In genomic region chr11:7056121-7056520, GRCm38 (mm10) we compare ENCODE assay signal across 8 mouse cellular contexts. TPM values are rescaled to one million over a fixed set of nuclear protein-coding genes. Genes with fewer than 3 reads are reported as not detected.
A peak's percentile ranks its signal among the peaks of the same experiment; 100 is the strongest.
DNase-seq lines count a peak whose midpoint lies in the region; ATAC-seq and TF ChIP-seq lines count a peak whose summit lies in the region.

No protein-coding gene starts in this region.

- no peak overlapping the region for H3K27ac ChIP-seq in lung, embryonic 14.5 days (ENCODE audit: low read depth)
- no peak overlapping the region for H3K27ac ChIP-seq in forebrain, embryonic 10.5 days
- H3K27ac ChIP-seq in hindbrain, embryonic 15.5 days (replicated peaks), result peak overlapping the region; percentile 71; the same call in 1 of the 2 replicates
- H3K27ac ChIP-seq in stomach, embryonic 15.5 days, result no peak overlapping the region

- no peaks in the 10 kb centered on the region for H3K36me3 ChIP-seq in lung, embryonic 14.5 days (ENCODE audit: insufficient read depth)
- no peaks in the 10 kb centered on the region for H3K36me3 ChIP-seq in forebrain, embryonic 10.5 days (replicated peaks)
- H3K36me3 ChIP-seq in hindbrain, embryonic 15.5 days, result no peaks in the 10 kb centered on the region
- no peaks in the 10 kb centered on the region for H3K36me3 ChIP-seq in stomach, embryonic 15.5 days

- H3K9me3 ChIP-seq in lung, embryonic 14.5 days (ENCODE audit: low read depth, low read length), result no peaks in the 10 kb centered on the region
- no peaks in the 10 kb centered on the region for H3K9me3 ChIP-seq in forebrain, embryonic 10.5 days
- H3K9me3 ChIP-seq in hindbrain, embryonic 15.5 days, result no peaks in the 10 kb centered on the region
- H3K9me3 ChIP-seq in stomach, embryonic 15.5 days, result no peaks in the 10 kb centered on the region

- H3K9ac ChIP-seq in lung, embryonic 14.5 days, result no peak overlapping the region
- H3K9ac ChIP-seq in hindbrain, embryonic 15.5 days, result no peak overlapping the region
- H3K9ac ChIP-seq in stomach, embryonic 15.5 days, result no peak overlapping the region

- no peak for TF ChIP-seq CTCF in lung, embryonic 14.5 days (IDR thresholded peaks at IDR 0.05; ENCODE audit: low read depth)

- no peak overlapping the region for H3K4me3 ChIP-seq in lung, embryonic 14.5 days (ENCODE audit: low read depth, low read length)
- H3K4me3 ChIP-seq in forebrain, embryonic 10.5 days, result 0 out of 2 replicates have a peak overlapping the region, but pooled peaks have one; percentile 3
- no peak overlapping the region for H3K4me3 ChIP-seq in hindbrain, embryonic 15.5 days
- H3K4me3 ChIP-seq in stomach, embryonic 15.5 days (replicated peaks), result no peak overlapping the region

- H3K4me2 ChIP-seq in lung, embryonic 14.5 days, result peak overlapping the region; percentile 36
- H3K4me2 ChIP-seq in hindbrain, embryonic 15.5 days, result peak overlapping the region; percentile 34
- H3K4me2 ChIP-seq in stomach, embryonic 15.5 days, result peak overlapping the region; percentile 31

- DNase-seq in lung, embryonic 14.5 days, result peak; percentile 46
- DNase-seq in lung, postnatal 4 days, result no peak
- no peak for DNase-seq in forebrain, embryonic 10.5 days (ENCODE audit: extremely low spot score, low spot score)
- no peak for DNase-seq in frontal cortex, postnatal 14 days (ENCODE audit: low spot score in 2 of 2)
- DNase-seq in right cerebral cortex, postnatal 10 days (ENCODE audit: low spot score in 2 of 2), result no peak
- no peak for DNase-seq in frontal cortex, postnatal 10 days (ENCODE audit: low spot score in 2 of 2)

- peaks cover 26% of the 10 kb centered on the region; the same call in 1 of the 2 replicates for H3K27me3 ChIP-seq in lung, embryonic 14.5 days (ENCODE audit: insufficient read depth, low read length)
- peaks cover 70% of the 10 kb centered on the region for H3K27me3 ChIP-seq in forebrain, embryonic 10.5 days (ENCODE audit: poor library complexity, severe bottlenecking)
- H3K27me3 ChIP-seq in hindbrain, embryonic 15.5 days, result peaks cover 7% of the 10 kb centered on the region; the same call in 1 of the 2 replicates
- H3K27me3 ChIP-seq in stomach, embryonic 15.5 days (replicated peaks), result peaks cover 23% of the 10 kb centered on the region

- WGBS in lung, embryonic 14.5 days, result 2% methylated on average over 11 of the region's 11 CpGs
- 10% methylated on average over 11 of the region's 11 CpGs for whole genome bisulfite sequencing in forebrain, embryonic 10.5 days
- WGBS in hindbrain, embryonic 15.5 days, result 14% methylated on average over 11 of the region's 11 CpGs
- 11% methylated on average over 11 of the region's 11 CpGs for WGBS in stomach, embryonic 15.5 days

- 0 out of 2 replicates have a peak, but pooled peaks cover 3% of the 10 kb centered on the region for H3K4me1 ChIP-seq in lung, embryonic 14.5 days (ENCODE audit: insufficient read depth)
- peaks cover 13% of the 10 kb centered on the region for H3K4me1 ChIP-seq in forebrain, embryonic 10.5 days
- peaks cover 17% of the 10 kb centered on the region for H3K4me1 ChIP-seq in hindbrain, embryonic 15.5 days (replicated peaks)
- H3K4me1 ChIP-seq in stomach, embryonic 15.5 days, result peaks cover 12% of the 10 kb centered on the region

- ATAC-seq in lung, embryonic 14.5 days (ENCODE audit: insufficient read depth), result peak; percentile 36
- peak; percentile 55 for ATAC-seq in hindbrain, embryonic 15.5 days (ENCODE audit: low FRiP score, low read depth)
- no peak for ATAC-seq in stomach, embryonic 15.5 days (ENCODE audit: insufficient read depth, low FRiP score, low read depth)

RNA-seq across cellular contexts. Expression of gene Adcy1, which starts 7.2 kb away (rescaled TPM):
- polyA plus RNA-seq in lung, embryonic 14.5 days (2014; fragmentation: Nextera tagmentation; extraction: Ambion mirVana), result 1.5 TPM in 2 replicates
- 0.66 and 0.86 TPM in 2 replicates for polyA plus RNA-seq in forebrain, embryonic 10.5 days (2016; fragmentation: Nextera tagmentation; extraction: Ambion mirVana)
- 12.3 and 12.8 TPM in 2 replicates for polyA plus RNA-seq in hindbrain, embryonic 15.5 days (2015; fragmentation: Nextera tagmentation; extraction: Ambion mirVana)
- polyA plus RNA-seq in stomach, embryonic 15.5 days (2015; fragmentation: Nextera tagmentation; extraction: Ambion mirVana), result 1.8 TPM in 2 replicates
